Mouse (Mus musculus): ENCODE measurements around the gene Zbtb40.

DNA sequence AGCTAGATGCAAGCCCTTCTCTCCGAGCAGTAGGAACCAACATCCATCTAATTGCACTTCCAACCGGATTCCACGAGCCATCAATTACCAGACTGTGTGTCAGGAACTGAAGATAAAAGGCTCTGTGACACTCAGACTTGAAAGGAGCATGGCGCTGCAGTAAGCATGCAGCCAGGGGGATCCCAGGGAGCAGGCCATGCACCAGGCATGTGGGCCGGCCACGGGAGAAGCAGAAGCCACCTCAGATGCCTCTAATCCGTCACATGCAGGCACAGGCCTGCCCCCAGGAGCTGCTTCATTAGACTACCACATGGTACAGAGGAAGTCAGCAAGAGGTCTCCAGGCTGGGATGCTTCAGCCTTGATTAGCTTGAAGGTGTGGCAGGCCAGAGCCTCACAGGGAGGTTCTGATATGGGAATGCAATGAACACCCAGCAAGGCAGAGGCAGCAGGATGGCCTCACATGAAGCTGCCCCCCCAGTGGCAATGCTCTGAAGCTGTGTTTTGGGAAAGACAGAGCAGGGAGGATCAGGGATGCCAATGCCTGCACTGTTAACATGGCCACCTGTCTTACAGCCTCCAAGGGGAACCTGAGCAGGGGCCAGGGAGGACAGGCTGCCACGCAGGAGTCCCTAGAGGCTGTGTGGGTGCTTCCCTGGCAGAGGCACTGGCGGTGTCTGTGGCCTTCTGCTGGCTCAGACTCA is 66.5 kb downstream of the Zbtb40 start:
- no peak for TF ChIP-seq CTCF (IDR thresholded peaks at IDR 0.05; ENCODE audit: low read depth)
- no peak for TF ChIP-seq EP300 (IDR thresholded peaks at IDR 0.05; ENCODE audit: low read depth)
